Mouse (Mus musculus) testis, adult 2 months (tissue): ENCODE measurements around the gene Gm10273.

Experiments
- CTCF ChIP-seq: fragments of 200-500 bp; IDR thresholded peaks from 2 replicates; pipeline ENCODE4 v1.5.1; 2012; ENCODE audit warnings: low read depth, mild to moderate bottlenecking, inconsistent platforms, low read length, moderate library complexity; ENCODE audit not compliant: control insufficient read depth, insufficient read depth, insufficient replicate concordance
- POLR2A ChIP-seq: fragments of 200-500 bp; IDR thresholded peaks from 2 replicates; pipeline ENCODE4 v1.6.1; 2012; ENCODE audit warnings: low read depth, mild to moderate bottlenecking, inconsistent platforms, low read length, moderate library complexity; ENCODE audit not compliant: control insufficient read depth

DNA sequence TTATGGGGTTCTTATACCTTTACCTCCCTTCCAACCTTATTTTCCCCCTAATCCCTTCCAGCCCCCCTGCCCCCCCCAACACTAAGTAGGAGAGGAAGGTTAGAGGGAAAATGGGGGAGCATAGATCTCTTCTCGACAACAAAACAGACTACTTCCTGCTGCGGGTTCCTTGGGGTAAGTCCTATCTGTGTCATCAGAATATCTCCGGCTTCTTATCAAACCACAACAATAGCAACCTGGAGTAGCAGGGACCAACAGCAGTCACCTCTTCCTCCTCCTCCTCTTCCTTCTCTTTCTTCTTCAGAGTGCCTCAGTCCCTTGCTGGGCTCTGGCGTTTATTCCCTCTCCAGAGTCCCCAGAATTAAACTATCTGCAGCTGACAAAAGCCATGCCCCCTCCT is 3.5 kb upstream of the Gm10273 start:
- no peak for TF ChIP-seq CTCF
- TF ChIP-seq POLR2A, result no peak
